Mouse (Mus musculus) MEL (cell line): Measurements from ENCODE around the gene Xylb. TPM values are rescaled to one million over a fixed set of nuclear protein-coding genes. Genes with fewer than 3 reads are reported as not detected.

Experiments
- DNase-seq: peaks from one replicate; pipeline ENCODE4 v3.0.0; 2011; ENCODE audit warnings: low read depth, low spot score
- H3K27ac ChIP-seq: 2 replicates; pipeline ENCODE4 v1.5.1; 2012; ENCODE audit warnings: low read depth, mild to moderate bottlenecking, control low read depth, low read length, moderate library complexity; ENCODE audit not compliant: control insufficient read depth
- H3K27me3 ChIP-seq, 2 experiments: fragments of 150-350 bp in 1 of 2; sonication (generic) in 1 of 2; 2 replicates each; pipeline ENCODE4 v1.6.1; 2012; ENCODE audit warnings: low read length in 2 of 2, mild to moderate bottlenecking in 2 of 2, improper control_type of control experiment in 1 of 2, moderate library complexity in 1 of 2; ENCODE audit not compliant: insufficient read depth in 2 of 2, control insufficient read depth in 1 of 2
- H3K36me3 ChIP-seq, 2 experiments: 2 replicates each; pipeline ENCODE4 v1.6.1; 2012 to 2014; ENCODE audit warnings: low read length in 2 of 2, improper control_type of control experiment in 1 of 2, inconsistent platforms in 1 of 2, mild to moderate bottlenecking in 1 of 2; ENCODE audit not compliant: insufficient read depth in 2 of 2, control insufficient read depth in 1 of 2
- H3K4me1 ChIP-seq, 2 experiments: fragments of 150-350 bp in 1 of 2; sonication (generic) in 1 of 2; 2 replicates each; pipeline ENCODE4 v1.6.1; 2012; ENCODE audit warnings: low read length in 2 of 2, improper control_type of control experiment in 1 of 2, mild to moderate bottlenecking in 1 of 2; ENCODE audit not compliant: insufficient read depth in 2 of 2, control insufficient read depth in 1 of 2
- H3K4me3 ChIP-seq, 2 experiments: fragments of 150-350 bp in 1 of 2; sonication (generic) in 1 of 2; 2 replicates each; pipeline ENCODE4 v1.5.1; 2012; ENCODE audit warnings: low read depth in 2 of 2, low read length in 2 of 2, mild to moderate bottlenecking in 2 of 2, moderate library complexity in 2 of 2, control low read depth in 1 of 2, improper control_type of control experiment in 1 of 2; ENCODE audit not compliant: control insufficient read depth in 1 of 2, insufficient read depth in 1 of 2
- H3K79me2 ChIP-seq: 2 replicates; pipeline ENCODE4 v1.6.1; 2012; ENCODE audit warnings: mild to moderate bottlenecking, low read length, moderate library complexity; ENCODE audit not compliant: control insufficient read depth, poor library complexity, insufficient read depth
- H3K9ac ChIP-seq: 2 replicates; pipeline ENCODE4 v1.6.1; 2012; ENCODE audit warnings: low read depth, mild to moderate bottlenecking, control low read depth, low read length, moderate library complexity; ENCODE audit not compliant: control insufficient read depth, poor library complexity, severe bottlenecking
- H3K9me3 ChIP-seq: fragments of 150-350 bp; sonication (generic); replicated peaks from 2 replicates; pipeline ENCODE4 v1.6.1; 2012; ENCODE audit warnings: mild to moderate bottlenecking, low read length, improper control_type of control experiment, moderate library complexity; ENCODE audit not compliant: insufficient read depth
- BHLHE40 ChIP-seq: IDR thresholded peaks from 2 replicates; pipeline ENCODE4 v1.6.1; 2012; ENCODE audit warnings: low read depth, mild to moderate bottlenecking, inconsistent platforms, low read length, improper control_type of control experiment, borderline replicate concordance
- CHD1 ChIP-seq: IDR thresholded peaks from 2 replicates; pipeline ENCODE4 v1.6.1; 2012; ENCODE audit warnings: low read depth, mild to moderate bottlenecking, inconsistent platforms, low read length, improper control_type of control experiment
- CTCF ChIP-seq, 3 experiments: IDR thresholded peaks in 2 of 3; conservative IDR thresholded peaks in 1 of 3; 2 replicates each; pipeline ENCODE4 v1.5.1; 2011 to 2012; ENCODE audit warnings: low read length in 3 of 3, low read depth in 2 of 3, mild to moderate bottlenecking in 2 of 3, improper control_type of control experiment in 1 of 3, inconsistent platforms in 1 of 3, mixed read lengths in 1 of 3, moderate library complexity in 1 of 3; ENCODE audit not compliant: control insufficient read depth in 1 of 3, insufficient read depth in 1 of 3, poor library complexity in 1 of 3, severe bottlenecking in 1 of 3
- E2F4 ChIP-seq: IDR thresholded peaks from 2 replicates; pipeline ENCODE4 v1.6.1; 2011; ENCODE audit warnings: low read depth, low read length, improper control_type of control experiment, borderline replicate concordance
- EP300 ChIP-seq, 2 experiments: IDR thresholded peaks; 2 replicates each; pipeline ENCODE4 v1.6.1; 2011; ENCODE audit warnings: improper control_type of control experiment in 2 of 2, low read length in 2 of 2, low read depth in 1 of 2, mild to moderate bottlenecking in 1 of 2
- GABPA ChIP-seq: IDR thresholded peaks from 2 replicates; pipeline ENCODE4 v1.6.1; 2012; ENCODE audit warnings: low read depth, mild to moderate bottlenecking, inconsistent platforms, low read length, improper control_type of control experiment, moderate library complexity
- GATA1 ChIP-seq: IDR thresholded peaks from 2 replicates; pipeline ENCODE4 v1.6.1; 2011; ENCODE audit warnings: low read depth, low read length, improper control_type of control experiment
- HCFC1 ChIP-seq: IDR thresholded peaks from 2 replicates; pipeline ENCODE4 v1.6.1; 2012; ENCODE audit warnings: low read depth, mild to moderate bottlenecking, inconsistent platforms, low read length, improper control_type of control experiment, moderate library complexity
- KAT2A ChIP-seq: conservative IDR thresholded peaks from 2 replicates; pipeline ENCODE4 v1.6.1; 2012; ENCODE audit warnings: low read depth, low read length, improper control_type of control experiment, inconsistent platforms
- MAFK ChIP-seq: IDR thresholded peaks from 2 replicates; pipeline ENCODE4 v1.6.1; 2011; ENCODE audit warnings: low read depth, mild to moderate bottlenecking, low read length, improper control_type of control experiment, borderline replicate concordance
- MAX ChIP-seq: IDR thresholded peaks from 2 replicates; pipeline ENCODE4 v1.6.1; 2011; ENCODE audit warnings: low read length, improper control_type of control experiment
- MAZ ChIP-seq: IDR thresholded peaks from 2 replicates; pipeline ENCODE4 v1.6.1; 2012; ENCODE audit warnings: low read depth, mild to moderate bottlenecking, inconsistent platforms, low read length, improper control_type of control experiment
- MYB ChIP-seq: IDR thresholded peaks from 2 replicates; pipeline ENCODE4 v1.6.1; 2011; ENCODE audit warnings: mild to moderate bottlenecking, low read depth, low read length, improper control_type of control experiment
- MYC ChIP-seq: IDR thresholded peaks from 2 replicates; pipeline ENCODE4 v1.6.1; 2011; ENCODE audit warnings: low read depth, mild to moderate bottlenecking, low read length, improper control_type of control experiment, moderate library complexity
- NELFE ChIP-seq: IDR thresholded peaks from 2 replicates; pipeline ENCODE4 v1.6.1; 2011; ENCODE audit warnings: low read depth, low read length, improper control_type of control experiment
- POLR2A ChIP-seq, 2 experiments: IDR thresholded peaks; 2 replicates each; pipeline ENCODE4 v1.6.1; 2011 to 2012; ENCODE audit warnings: low read length in 2 of 2, mild to moderate bottlenecking in 2 of 2, control low read depth in 1 of 2, improper control_type of control experiment in 1 of 2, low read depth in 1 of 2, moderate library complexity in 1 of 2; ENCODE audit not compliant: control insufficient read depth in 1 of 2, insufficient read depth in 1 of 2, poor library complexity in 1 of 2
- RAD21 ChIP-seq: IDR thresholded peaks from 2 replicates; pipeline ENCODE4 v1.6.1; 2011; ENCODE audit warnings: mild to moderate bottlenecking, low read depth, low read length, improper control_type of control experiment
- SMC3 ChIP-seq: IDR thresholded peaks from 2 replicates; pipeline ENCODE4 v1.6.1; 2011; ENCODE audit warnings: low read depth, low read length, improper control_type of control experiment
- TBP ChIP-seq: IDR thresholded peaks from 2 replicates; pipeline ENCODE4 v1.8.0; 2011; ENCODE audit warnings: low read depth, low read length, improper control_type of control experiment
- TCF12 ChIP-seq: IDR thresholded peaks from 2 replicates; pipeline ENCODE4 v1.6.1; 2014; ENCODE audit warnings: low read depth, mild to moderate bottlenecking, inconsistent platforms, low read length, improper control_type of control experiment, moderate library complexity
- UBTF ChIP-seq: IDR thresholded peaks from 2 replicates; pipeline ENCODE4 v1.6.1; 2012; ENCODE audit warnings: low read depth, mild to moderate bottlenecking, inconsistent platforms, low read length, improper control_type of control experiment, moderate library complexity, borderline replicate concordance; ENCODE audit not compliant: insufficient read depth
- USF1 ChIP-seq: IDR thresholded peaks from 2 replicates; pipeline ENCODE4 v1.6.1; 2014; ENCODE audit warnings: low read depth, mild to moderate bottlenecking, inconsistent platforms, low read length, improper control_type of control experiment, moderate library complexity
- USF2 ChIP-seq, 2 experiments: IDR thresholded peaks; 2 replicates each; pipeline ENCODE4 v1.6.1; 2011 to 2012; ENCODE audit warnings: improper control_type of control experiment in 2 of 2, low read length in 2 of 2, borderline replicate concordance in 1 of 2, inconsistent platforms in 1 of 2, low read depth in 1 of 2, mild to moderate bottlenecking in 1 of 2; ENCODE audit not compliant: insufficient read depth in 1 of 2
- ZC3H11A ChIP-seq: IDR thresholded peaks from 2 replicates; pipeline ENCODE4 v1.6.1; 2012; ENCODE audit warnings: low read depth, mild to moderate bottlenecking, inconsistent platforms, low read length, improper control_type of control experiment
- ZKSCAN1 ChIP-seq: IDR thresholded peaks from 2 replicates; pipeline ENCODE4 v1.6.1; 2012; ENCODE audit warnings: low read depth, mild to moderate bottlenecking, inconsistent platforms, low read length, improper control_type of control experiment, moderate library complexity
- ZNF384 ChIP-seq: IDR thresholded peaks from 2 replicates; pipeline ENCODE4 v1.6.1; 2012; ENCODE audit warnings: low read depth, mild to moderate bottlenecking, inconsistent platforms, low read length, improper control_type of control experiment
- polyA plus RNA-seq, 2 experiments: library from polyadenylated mRNA; stranded (reverse) in 1 of 2; unstranded in 1 of 2; fragments of >175 nt in 1 of 2; fragments of >200 nt in 1 of 2; gene quantifications; 2 replicates each; pipeline versions ENCODE4 v1.2.1 to v1.2.4; 2012; ENCODE audit warnings: low replicate concordance in 2 of 2, low read depth in 1 of 2; ENCODE audit not compliant: insufficient read length in 2 of 2, insufficient read depth in 1 of 2, missing spikeins in 1 of 2
- total RNA-seq: library from RNA; depleted of rRNA; stranded (reverse); fragments of 300-350 nt; gene quantifications from 2 replicates; pipeline ENCODE4 v1.2.3, GENCODE M21; 2012

Xylb gene
- total and polyA plus RNA-seq, 3 experiments: 3.8 to 12.9 TPM; not detected in 1

GRCm38 (mm10) chr9:119425976-119426415 is 68.8 kb downstream of the Xylb start:
- DNase-seq: no peak
- Histone ChIP-seq H3K4me1 (no peaks in the 10 kb centered on the region), H3K27ac (no peak overlapping the region), H3K9me3 (no peaks in the 10 kb centered on the region), H3K9ac (no peak overlapping the region), H3K79me2 (no peaks in the 10 kb centered on the region), H3K4me3 (no peak overlapping the region), H3K36me3 (no peaks in the 10 kb centered on the region), H3K27me3 (no peaks in the 10 kb centered on the region)
- no peak for TF ChIP-seq POLR2A (IDR thresholded peaks at IDR 0.05; ENCODE audit: control insufficient read depth in 1 of 2, insufficient read depth in 1 of 2, low read depth in 1 of 2, low read length in 2 of 2, poor library complexity in 1 of 2)
- no peak for TF ChIP-seq ZNF384
- no peak for TF ChIP-seq NELFE
- TF ChIP-seq CHD1: no peak
- TF ChIP-seq MAX: no peak

DNA sequence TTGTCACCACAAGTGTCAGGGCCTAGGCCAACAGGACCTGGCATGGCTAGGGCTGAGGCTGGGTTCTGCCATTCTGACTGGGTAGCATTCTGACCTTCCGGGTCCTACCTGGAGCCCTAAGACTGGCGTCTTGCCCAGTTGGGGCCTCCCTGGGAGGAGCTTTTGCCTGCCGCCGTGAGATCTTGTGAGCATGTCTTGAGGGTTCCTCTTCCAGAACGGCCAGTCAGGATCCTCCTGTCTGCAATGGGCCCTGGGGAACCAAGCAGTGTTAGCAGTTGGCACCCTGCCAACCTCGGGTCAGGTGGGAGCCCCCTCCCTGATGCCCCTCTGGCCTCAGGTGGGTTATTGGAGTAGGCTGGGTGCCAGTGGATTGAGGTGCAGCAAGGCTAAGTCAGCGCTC is 69.3 kb downstream of the Xylb start:
- Histone ChIP-seq H3K36me3 (no peaks in the 10 kb centered on the region), H3K4me3 (no peak overlapping the region), H3K79me2 (no peaks in the 10 kb centered on the region), H3K27ac (no peak overlapping the region), H3K9ac (no peak overlapping the region), H3K27me3 (no peaks in the 10 kb centered on the region), H3K4me1 (no peaks in the 10 kb centered on the region), H3K9me3 (no peaks in the 10 kb centered on the region)
- no peak for TF ChIP-seq UBTF
- no peak for TF ChIP-seq SMC3
- no peak for TF ChIP-seq EP300 (IDR thresholded peaks at IDR 0.05; ENCODE audit: low read depth in 1 of 2, low read length in 2 of 2)
- TF ChIP-seq TBP: no peak
- no peak for TF ChIP-seq E2F4
- no peak for TF ChIP-seq BHLHE40
- no peak for TF ChIP-seq TCF12
- TF ChIP-seq MAFK: no peak
- no peak for TF ChIP-seq MYC
- TF ChIP-seq POLR2A (IDR thresholded peaks at IDR 0.05; ENCODE audit: control insufficient read depth in 1 of 2, insufficient read depth in 1 of 2, low read depth in 1 of 2, low read length in 2 of 2, poor library complexity in 1 of 2): no peak
- TF ChIP-seq MAZ: no peak
- TF ChIP-seq USF2 (IDR thresholded peaks at IDR 0.05; ENCODE audit: borderline replicate concordance in 1 of 2, insufficient read depth in 1 of 2, low read depth in 1 of 2, low read length in 2 of 2): no peak
- no peak for DNase-seq

DNA sequence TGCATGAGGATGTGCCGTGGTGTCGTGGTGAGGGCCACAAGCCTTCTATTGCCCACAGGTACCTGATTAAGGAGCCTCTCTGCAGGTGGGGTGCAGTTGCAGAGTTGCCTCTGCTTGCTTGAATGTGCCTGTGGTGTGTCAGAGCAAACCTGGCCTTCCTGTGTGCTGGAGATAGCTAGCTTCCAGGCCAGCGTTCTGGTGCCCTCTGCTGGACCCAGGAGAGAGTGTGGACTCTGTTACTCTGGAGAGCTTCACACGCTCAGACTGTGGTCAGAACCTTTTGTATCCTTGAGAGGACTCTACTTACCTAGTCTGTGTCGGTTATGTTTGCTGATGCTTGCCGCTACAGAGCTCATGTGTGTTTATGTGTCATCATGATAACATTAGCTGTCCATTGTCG is 73.1 kb downstream of the Xylb start:
- H3K36me3 ChIP-seq: no peaks in the 10 kb centered on the region
- H3K9me3 ChIP-seq: no peaks in the 10 kb centered on the region
- H3K79me2 ChIP-seq: no peaks in the 10 kb centered on the region
- H3K9ac ChIP-seq: no peak overlapping the region
- H3K4me1 ChIP-seq: no peaks in the 10 kb centered on the region
- H3K27ac ChIP-seq: no peak overlapping the region
- DNase-seq: peak; percentile 74
- H3K27me3 ChIP-seq: no peaks in the 10 kb centered on the region
- H3K4me3 ChIP-seq: no peak overlapping the region
- TF ChIP-seq SMC3 (peak; percentile 79), MAFK (no peak), CTCF (IDR thresholded peaks at IDR 0.05 in 2 of 3, conservative IDR thresholded peaks at IDR 0.05 in 1 of 3; ENCODE audit: control insufficient read depth in 1 of 3, insufficient read depth in 1 of 3, low read depth in 2 of 3, low read length in 3 of 3, poor library complexity in 1 of 3, severe bottlenecking in 1 of 3) (peak; percentile 67 to 86 (median 83)), RAD21 (peak; percentile 82), MYC (no peak), MAX (no peak), ZNF384 (no peak), MYB (no peak), HCFC1 (no peak), KAT2A (no peak), GABPA (no peak), EP300 (IDR thresholded peaks at IDR 0.05; ENCODE audit: low read depth in 1 of 2, low read length in 2 of 2) (no peak), GATA1 (no peak), USF1 (no peak), ZC3H11A (peak; percentile 56), NELFE (no peak), ZKSCAN1 (no peak)
